Mouse (Mus musculus): ENCODE data around the gene Gm49345. TPM values are rescaled to one million over a fixed set of nuclear protein-coding genes. Genes with fewer than 3 reads are reported as not detected.
A peak's percentile ranks its signal among the peaks of the same experiment; 100 is the strongest.

Gm49345 gene
- polyA plus RNA-seq, 1 experiment from 2014 or later = not detected

DNA sequence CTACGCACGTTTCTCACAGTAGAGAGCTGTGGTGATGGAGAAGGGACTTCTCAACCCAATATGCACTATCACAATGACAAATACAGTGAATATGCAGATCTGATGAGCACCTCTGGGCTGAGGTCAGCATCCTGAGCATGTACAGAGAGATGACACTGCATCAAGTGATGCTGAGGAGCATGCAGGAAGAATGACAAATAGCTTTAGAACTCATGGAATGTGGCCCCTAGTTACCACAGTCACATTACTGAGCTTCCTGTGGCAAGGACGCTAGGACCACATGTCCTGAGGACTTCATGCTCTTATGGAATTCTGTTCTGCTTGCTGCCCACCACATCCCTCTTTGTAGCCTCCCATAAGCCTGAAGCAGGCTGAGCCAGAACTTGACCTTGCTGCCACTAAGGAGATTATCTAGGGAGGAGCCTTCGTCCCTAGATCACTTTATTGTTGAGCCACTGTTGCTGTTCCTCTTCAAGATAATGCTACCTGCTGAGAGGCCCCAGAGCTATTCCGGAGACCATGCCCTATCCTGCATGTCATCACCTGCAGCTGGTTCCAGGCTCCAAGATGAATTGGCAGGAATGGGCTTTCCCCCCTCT lies 64.9 kb downstream of the Gm49345 start:
- no peaks in the 10 kb centered on the region for H3K36me3 ChIP-seq (ENCODE audit: control insufficient read depth, insufficient read depth, low read length)
- no peak overlapping the region for H3K9ac ChIP-seq (ENCODE audit: low read depth, low read length)
- H3K4me2 ChIP-seq (replicated peaks; ENCODE audit: low read depth, low read length) = no peak overlapping the region
- no peaks in the 10 kb centered on the region for H3K4me1 ChIP-seq (ENCODE audit: control insufficient read depth, insufficient read depth, low read length)
- H3K9me3 ChIP-seq (ENCODE audit: control insufficient read depth, low read length) = no peaks in the 10 kb centered on the region
- 81% methylated on average over 5 of the region's 5 CpGs for WGBS
- H3K27me3 ChIP-seq (ENCODE audit: control insufficient read depth, insufficient read depth, low read length) = no peaks in the 10 kb centered on the region
- no peak overlapping the region for H3K4me3 ChIP-seq (ENCODE audit: low read length)
- H3K27ac ChIP-seq (ENCODE audit: low read depth, low read length) = no peak overlapping the region
- ATAC-seq (ENCODE audit: low FRiP score, low TSS enrichment) = no peak

DNA sequence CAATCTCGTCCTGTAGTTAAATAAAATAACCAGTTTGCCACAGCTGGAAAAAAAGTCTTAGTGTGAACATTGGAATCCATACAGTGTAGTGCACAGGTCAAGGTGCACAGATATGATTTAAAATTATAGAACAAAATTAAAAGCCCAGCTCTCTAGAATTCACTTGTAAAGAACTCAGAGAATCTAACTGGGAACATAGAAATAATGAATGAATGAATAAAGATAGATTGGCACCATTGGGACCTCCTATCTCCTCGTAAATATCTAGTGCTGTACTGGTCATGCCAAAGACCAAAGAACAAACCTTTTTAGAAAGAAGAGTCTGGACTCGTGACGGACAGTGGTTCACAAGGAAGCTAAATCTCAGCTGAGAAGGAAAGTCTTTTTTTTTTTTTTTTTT lies 83.8 kb downstream of the Gm49345 start, which contains the start of gene Zfp748:
Gene Zfp748, minus strand, starts transcription at position 101 of the 400 bp plus-strand sequence.
- peak within 1 kb of the TSS; percentile 87 for H3K9ac ChIP-seq (ENCODE audit: low read depth, low read length)
- WGBS = 86% methylated on average over 4 of the region's 4 CpGs
- no peak for ATAC-seq (ENCODE audit: low FRiP score, low TSS enrichment)

DNA sequence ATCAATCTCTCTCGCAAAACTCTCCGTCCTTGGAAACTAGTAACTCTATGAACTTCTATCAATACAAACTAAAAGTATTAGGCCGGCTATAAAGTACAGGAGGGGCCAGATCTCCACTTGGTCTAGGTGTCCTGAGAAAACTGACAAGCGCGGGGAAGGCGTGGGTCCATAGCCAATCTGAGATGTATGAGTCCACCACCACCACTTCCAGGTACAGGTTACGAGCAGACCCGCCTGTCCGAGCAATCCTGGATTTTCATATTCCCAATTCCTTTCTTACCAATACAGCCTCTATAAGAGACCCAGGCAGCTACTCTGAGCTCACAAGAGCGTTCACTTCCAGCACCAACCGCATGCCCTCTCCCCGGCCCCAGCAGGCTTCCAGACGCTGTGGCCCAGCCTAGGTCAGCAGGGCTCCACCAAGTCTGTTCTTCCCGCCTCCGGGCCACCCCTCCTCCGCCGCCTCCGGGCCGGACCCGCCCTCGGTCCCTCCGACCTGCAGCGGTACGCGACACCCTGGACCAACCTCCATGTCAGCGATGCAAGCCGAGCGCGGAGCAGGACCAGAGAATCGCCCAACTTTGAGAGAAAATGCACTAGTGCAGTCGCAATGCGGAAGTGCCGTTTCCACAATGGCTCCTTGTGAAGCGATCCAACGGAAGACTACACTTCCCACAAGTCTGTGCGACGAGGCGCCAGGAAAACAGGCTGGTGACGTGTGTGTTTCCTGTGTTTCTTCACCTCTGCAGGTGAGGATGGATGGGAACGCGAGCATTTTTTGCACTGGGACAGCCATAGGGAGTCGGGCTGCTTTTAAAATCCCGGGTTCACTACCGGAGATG lies 84.8 kb downstream of the Gm49345 start:
- Histone ChIP-seq H3K27ac (ENCODE audit: low read depth, low read length) (peak overlapping the region; percentile 93), H3K9ac (ENCODE audit: low read depth, low read length) (peak overlapping the region; percentile 87), H3K27me3 (ENCODE audit: control insufficient read depth, insufficient read depth, low read length) (no peaks in the 10 kb centered on the region), H3K4me2 (replicated peaks; ENCODE audit: low read depth, low read length) (peak overlapping the region; percentile 75), H3K4me1 (ENCODE audit: control insufficient read depth, insufficient read depth, low read length) (peaks cover 9% of the 10 kb centered on the region), H3K4me3 (ENCODE audit: low read length) (peak overlapping the region; percentile 92), H3K9me3 (ENCODE audit: control insufficient read depth, low read length) (no peaks in the 10 kb centered on the region), H3K36me3 (ENCODE audit: control insufficient read depth, insufficient read depth, low read length) (no peaks in the 10 kb centered on the region)
- peak; percentile 99 for ATAC-seq (ENCODE audit: low FRiP score, low TSS enrichment)
- WGBS = under 1% methylated on average over 44 of the region's 44 CpGs

More for the DNA sequence above, 83.8 kb downstream of the Gm49345 start, which contains the start of gene Zfp748:
- H3K36me3 ChIP-seq (ENCODE audit: control insufficient read depth, insufficient read depth, low read length) = no peaks in the 10 kb centered on the region
- no peaks in the 10 kb centered on the region for H3K9me3 ChIP-seq (ENCODE audit: control insufficient read depth, low read length)
- H3K4me2 ChIP-seq (replicated peaks; ENCODE audit: low read depth, low read length) = peak within 1 kb of the TSS; percentile 75
- peak within 1 kb of the TSS; percentile 92 for H3K4me3 ChIP-seq (ENCODE audit: low read length)
- H3K27me3 ChIP-seq (ENCODE audit: control insufficient read depth, insufficient read depth, low read length) = no peaks in the 10 kb centered on the region
- H3K27ac ChIP-seq (ENCODE audit: low read depth, low read length) = peak within 1 kb of the TSS; percentile 93
- H3K4me1 ChIP-seq (ENCODE audit: control insufficient read depth, insufficient read depth, low read length) = peaks cover 9% of the 10 kb centered on the region

DNA sequence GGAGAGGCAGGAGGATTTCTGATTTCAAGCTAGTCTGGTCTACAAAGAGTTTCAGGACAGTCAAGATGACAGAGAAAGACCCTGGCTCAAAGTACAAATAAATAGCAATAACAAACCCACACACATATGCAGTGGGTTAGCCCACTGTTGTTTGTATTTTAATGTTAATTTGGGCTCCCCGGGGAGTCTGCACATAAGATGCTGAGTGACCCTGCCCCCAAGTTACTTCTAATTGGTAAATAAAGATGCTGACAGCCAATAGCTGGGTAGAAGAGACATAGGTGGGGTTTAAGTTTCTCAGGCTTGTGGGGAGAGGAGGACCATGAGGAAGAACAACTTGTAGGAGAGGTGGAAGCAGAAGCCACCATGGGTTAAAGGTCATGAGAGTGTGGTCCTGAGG lies 91.6 kb downstream of the Gm49345 start:
- H3K4me1 ChIP-seq (ENCODE audit: control insufficient read depth, insufficient read depth, low read length) = no peaks in the 10 kb centered on the region
- H3K4me3 ChIP-seq (ENCODE audit: low read length) = no peak overlapping the region
- 81% methylated on average over 1 of the region's 1 CpGs for WGBS
- H3K4me2 ChIP-seq (replicated peaks; ENCODE audit: low read depth, low read length) = no peak overlapping the region
- H3K36me3 ChIP-seq (ENCODE audit: control insufficient read depth, insufficient read depth, low read length) = peaks cover 33% of the 10 kb centered on the region
- ATAC-seq (ENCODE audit: low FRiP score, low TSS enrichment) = no peak
- H3K27me3 ChIP-seq (ENCODE audit: control insufficient read depth, insufficient read depth, low read length) = no peaks in the 10 kb centered on the region
- no peaks in the 10 kb centered on the region for H3K9me3 ChIP-seq (ENCODE audit: control insufficient read depth, low read length)
- H3K9ac ChIP-seq (ENCODE audit: low read depth, low read length) = no peak overlapping the region
- H3K27ac ChIP-seq (ENCODE audit: low read depth, low read length) = no peak overlapping the region

Other genes with a start within 250 kb of the Gm49345 start
- gene Zfp429, start 237.9 kb downstream of the Gm49345 start, polyA plus RNA-seq (2014; fragmentation: Nextera tagmentation; extraction: Ambion mirVana) = 4.3 and 6.0 TPM in 2 replicates
- 0.31 and 2.3 TPM in 2 replicates for gene Zfp459, start 216.4 kb downstream of the Gm49345 start, polyA plus RNA-seq (2014; fragmentation: Nextera tagmentation; extraction: Ambion mirVana)
- 5.6 and 10.4 TPM in 2 replicates for gene Zfp874a, start 186.1 kb downstream of the Gm49345 start, polyA plus RNA-seq (2014; fragmentation: Nextera tagmentation; extraction: Ambion mirVana)
- 2.2 and 2.3 TPM in 2 replicates for gene Zfp874b, start 153.5 kb downstream of the Gm49345 start, polyA plus RNA-seq (2014; fragmentation: Nextera tagmentation; extraction: Ambion mirVana)
- gene Zfp58, start 137.2 kb downstream of the Gm49345 start, polyA plus RNA-seq (2014; fragmentation: Nextera tagmentation; extraction: Ambion mirVana) = 13.5 and 16.7 TPM in 2 replicates
- gene Gm26965, start 111.6 kb downstream of the Gm49345 start, polyA plus RNA-seq (2014; fragmentation: Nextera tagmentation; extraction: Ambion mirVana) = not detected in 2 replicates
- gene Zfp87, start 111.6 kb downstream of the Gm49345 start, polyA plus RNA-seq (2014; fragmentation: Nextera tagmentation; extraction: Ambion mirVana) = 22.5 and 28.5 TPM in 2 replicates
- gene Zfp748, start 83.9 kb downstream of the Gm49345 start, polyA plus RNA-seq (2014; fragmentation: Nextera tagmentation; extraction: Ambion mirVana) = 15.2 and 17.7 TPM in 2 replicates
- gene Zfp729b, start 28.1 kb downstream of the Gm49345 start, polyA plus RNA-seq (2014; fragmentation: Nextera tagmentation; extraction: Ambion mirVana) = 4.5 and 5.0 TPM in 2 replicates
- gene Zfp729a, start within 50 bp of the Gm49345 start, polyA plus RNA-seq (2014; fragmentation: Nextera tagmentation; extraction: Ambion mirVana) = 3.6 and 5.7 TPM in 2 replicates
- 9.6 and 11.2 TPM in 2 replicates for gene Zfp738, start 49.3 kb upstream of the Gm49345 start, polyA plus RNA-seq (2014; fragmentation: Nextera tagmentation; extraction: Ambion mirVana)
- gene Zfp65, start 91.4 kb upstream of the Gm49345 start, polyA plus RNA-seq (2014; fragmentation: Nextera tagmentation; extraction: Ambion mirVana) = 4.3 and 5.6 TPM in 2 replicates
- 7.1 and 7.6 TPM in 2 replicates for gene Zfp85, start 117.5 kb upstream of the Gm49345 start, polyA plus RNA-seq (2014; fragmentation: Nextera tagmentation; extraction: Ambion mirVana)
- gene Zfp493, start 141.9 kb upstream of the Gm49345 start, polyA plus RNA-seq (2014; fragmentation: Nextera tagmentation; extraction: Ambion mirVana) = 2.2 and 3.7 TPM in 2 replicates
- 7.3 and 8.8 TPM in 2 replicates for gene Zfp273, start 176.0 kb upstream of the Gm49345 start, polyA plus RNA-seq (2014; fragmentation: Nextera tagmentation; extraction: Ambion mirVana)
- gene Gm10037, start 193.3 kb upstream of the Gm49345 start, polyA plus RNA-seq (2014; fragmentation: Nextera tagmentation; extraction: Ambion mirVana) = 2.6 and 2.7 TPM in 2 replicates
- gene BC048507, start 225.6 kb upstream of the Gm49345 start, polyA plus RNA-seq (2014; fragmentation: Nextera tagmentation; extraction: Ambion mirVana) = not detected in 2 replicates

All from kidney, embryonic 14.5 days (tissue).